Mouse (Mus musculus) spleen, adult 12 weeks (tissue): Measurements from ENCODE around the gene Morf4l1.
"Not testable (repeated sequence)": the region's sequence is repeated elsewhere in the genome, so short reads cannot be mapped to it uniquely, and the experiment has no call there.

Experiments
- DNase-seq: peaks from one replicate; pipeline ENCODE4 v3.0.0; 2022; ENCODE audit warnings: low spot score

Morf4l1 gene

GRCm38 (mm10) chr9:90060932-90061331 is 53.6 kb downstream of the Morf4l1 start:
- DNase-seq: not testable (repeated sequence)

- DNase-seq: no peak
These were observed 54.0 kb downstream of the Morf4l1 start for GRCm38 (mm10) chr9:90060574-90060875.

DNA sequence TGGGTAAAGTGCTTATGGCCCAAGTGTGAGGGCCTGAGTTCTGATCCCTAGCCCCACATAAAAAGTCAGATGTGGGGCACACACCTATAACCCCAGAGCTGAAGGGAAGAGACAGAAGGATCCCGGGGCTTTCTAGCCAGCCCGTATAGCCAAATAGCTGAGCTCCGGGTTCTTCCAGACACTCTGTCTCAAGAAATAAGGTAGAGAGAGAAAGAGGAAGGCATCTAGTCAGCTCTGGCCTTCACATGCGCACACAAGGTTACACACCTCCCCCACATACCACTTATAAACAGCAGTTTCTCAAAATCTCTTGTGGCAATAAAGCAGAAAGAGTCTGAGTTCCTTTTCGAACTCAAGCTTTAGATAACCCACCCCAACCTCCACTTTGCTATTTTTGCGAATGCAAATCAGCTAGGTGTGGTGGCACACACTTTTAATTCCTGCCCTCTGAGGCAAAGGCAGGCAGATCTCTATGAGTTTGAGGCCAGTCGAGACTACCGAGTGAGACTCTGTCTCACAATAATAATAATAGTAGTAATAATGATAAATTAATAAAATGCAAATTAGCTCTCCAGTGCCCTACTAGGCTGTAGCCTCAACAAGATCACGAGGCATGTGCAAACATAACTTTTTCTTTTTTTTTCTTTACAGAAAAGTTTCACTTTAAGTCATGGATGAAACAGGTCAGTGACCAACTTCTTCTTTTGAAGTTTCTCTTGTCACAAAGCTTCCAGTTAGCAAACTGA is 54.6 kb downstream of the Morf4l1 start:
- peak; percentile 30 for DNase-seq

- DNase-seq: no peak
These were observed 57.9 kb downstream of the Morf4l1 start for GRCm38 (mm10) chr9:90056716-90057115.

DNA sequence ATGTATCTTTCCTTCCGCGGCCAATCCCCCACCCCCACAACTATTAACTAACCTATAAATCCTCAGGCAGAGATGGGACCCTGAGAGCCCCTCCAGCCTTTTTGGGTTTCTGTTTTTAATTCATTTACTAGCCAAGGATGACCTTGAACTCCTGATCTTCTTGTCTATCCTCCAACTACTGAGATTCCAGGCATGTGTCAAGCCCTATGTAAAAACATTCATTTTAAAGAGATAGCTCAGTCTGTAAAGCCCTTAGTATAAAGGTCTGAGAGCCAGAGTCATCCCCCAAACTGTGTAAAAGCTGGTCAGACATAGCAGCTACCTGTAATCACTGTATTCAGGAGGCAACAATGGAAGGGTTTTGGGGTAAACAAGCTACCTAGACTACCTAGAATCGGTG is 58.7 kb downstream of the Morf4l1 start:
- DNase-seq: no peak

- DNase-seq: no peak
These were observed 59.2 kb downstream of the Morf4l1 start for GRCm38 (mm10) chr9:90055409-90055808.

DNA sequence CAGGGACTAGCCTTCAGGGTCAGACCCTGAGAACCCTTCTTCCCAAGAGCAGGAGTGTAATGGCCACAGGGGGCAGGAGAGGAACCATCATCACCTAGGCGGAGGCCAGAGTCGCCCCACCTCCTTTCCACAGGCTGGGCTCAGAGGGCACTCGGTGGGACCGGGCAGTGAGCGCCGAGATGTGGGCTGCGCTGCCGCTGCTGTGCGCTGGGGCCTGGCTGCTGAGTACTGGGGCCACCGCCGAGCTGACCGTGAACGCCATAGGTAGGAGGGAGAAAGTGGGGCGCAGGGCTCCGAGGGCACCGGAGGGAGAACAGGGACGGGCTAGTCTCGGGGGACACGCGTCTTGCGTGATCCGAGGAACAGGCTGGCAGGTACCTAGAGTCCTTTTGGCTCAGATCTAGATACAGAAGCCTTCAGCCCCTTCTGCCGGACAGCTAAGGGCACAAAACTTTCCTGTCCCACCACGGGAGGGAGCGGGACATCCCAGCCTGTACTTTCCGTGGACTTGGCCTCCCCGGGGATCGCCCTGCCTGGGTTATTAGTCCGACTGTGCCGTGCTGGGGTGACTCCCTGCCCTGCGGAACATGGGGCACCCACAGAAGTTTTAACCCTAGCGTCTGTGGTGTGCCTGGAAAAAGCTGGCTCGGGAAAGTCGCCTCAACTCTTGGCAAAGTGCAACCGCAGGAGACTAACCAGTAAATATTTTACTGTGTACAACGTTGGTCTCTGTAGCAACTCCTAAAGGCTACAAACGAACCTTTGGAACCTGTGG is 60.0 kb downstream of the Morf4l1 start:
- DNase-seq: peak; percentile 36

- no peak for DNase-seq
These were observed 60.7 kb downstream of the Morf4l1 start, which contains the start of gene Ctsh for GRCm38 (mm10) chr9:90053852-90054251. Ctsh (plus strand) TSS chr9:90054152.

GRCm38 (mm10) chr9:90047937-90048627 is 66.5 kb downstream of the Morf4l1 start:
- no peak for DNase-seq

GRCm38 (mm10) chr9:90045191-90045590 is 69.4 kb downstream of the Morf4l1 start:
- DNase-seq: no peak

- DNase-seq: not testable (repeated sequence)
These were observed 71.7 kb downstream of the Morf4l1 start for GRCm38 (mm10) chr9:90042906-90043305.
